Mouse (Mus musculus) Patski (cell line): ENCODE measurements around the gene Rhoh. TPM values are rescaled to one million over a fixed set of nuclear protein-coding genes. Genes with fewer than 3 reads are reported as not detected.

ENCODE experiments used
- ATAC-seq: fragments of 100-300 bp; one replicate; pipeline ENCODE4 v1.8.0; 2021
- CTCF ChIA-PET: fragments of 350-600 bp; sonication (Branson Sonifier 250); formaldehyde crosslinking; loops from one replicate; lab custom pipeline; 2022; ENCODE audit warnings: inconsistent platforms; lab: Charles Lee
- POLR2A ChIA-PET: fragments of 350-600 bp; sonication (Branson Sonifier 250); formaldehyde crosslinking; loops from one replicate; lab custom pipeline; 2022; ENCODE audit warnings: antibody characterized with exemption, inconsistent platforms; lab: Charles Lee
- DNase-seq: peaks from one replicate; pipeline ENCODE4 v3.0.0-alpha.2; 2011; ENCODE audit warnings: low read depth, low spot score
- H3K27me3 ChIP-seq: fragments of 371-371 bp; one replicate; pipeline ENCODE4 v1.5.1; 2021
- CTCF ChIP-seq: fragments of 100-300 bp; IDR thresholded peaks from one replicate; pipeline ENCODE4 v1.5.1; 2021
- in situ Hi-C: fragments of 300-500 bp; cut with MboI; formaldehyde crosslinking; loops from 3 replicates; pipeline ENCODE4 v1.11.1; 2018; ENCODE audit warnings: low pct_unique_long_range_greater_than_20kb, mixed read lengths
- polyA plus RNA-seq: library from polyadenylated mRNA; unstranded; gene quantifications from one replicate; pipeline ENCODE4 v1.2.3, GENCODE M21; 2021

Rhoh gene
- polyA plus RNA-seq, 1 experiment from 2014 or later, result 0.04 TPM

DNA sequence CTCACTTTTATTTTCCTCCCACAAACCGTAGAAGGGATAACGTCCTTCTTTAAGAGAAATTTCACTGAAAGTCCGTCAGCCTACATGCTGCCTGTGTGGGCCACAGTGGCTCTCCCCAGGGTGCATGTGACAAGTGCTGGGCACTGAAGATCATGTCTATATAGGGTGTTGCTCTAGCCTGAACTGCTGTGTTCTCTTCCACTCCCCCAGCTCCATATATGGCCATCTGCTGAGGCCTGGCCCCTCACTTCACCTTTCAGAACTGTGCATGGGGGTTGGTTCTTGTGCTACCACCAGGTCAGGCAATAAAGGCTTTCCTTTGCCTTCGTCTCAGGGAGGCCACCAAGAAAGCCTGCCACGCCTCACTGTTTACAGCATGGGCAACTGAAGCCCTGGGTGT lies 28.0 kb downstream of the Rhoh start:
- CTCF ChIA-PET, result no interaction called here
- H3K27me3 ChIP-seq, result no peaks in the 10 kb centered on the region
- no peak for TF ChIP-seq CTCF
- POLR2A ChIA-PET, result interaction anchor here (0.5 kb wide), 1 partner anchor 26 kb away, joined by 3 read pairs; no protein-coding TSS in a partner anchor
- DNase-seq, result no peak
- ATAC-seq, result no peak
- in situ Hi-C loops, result no loop called here

DNA sequence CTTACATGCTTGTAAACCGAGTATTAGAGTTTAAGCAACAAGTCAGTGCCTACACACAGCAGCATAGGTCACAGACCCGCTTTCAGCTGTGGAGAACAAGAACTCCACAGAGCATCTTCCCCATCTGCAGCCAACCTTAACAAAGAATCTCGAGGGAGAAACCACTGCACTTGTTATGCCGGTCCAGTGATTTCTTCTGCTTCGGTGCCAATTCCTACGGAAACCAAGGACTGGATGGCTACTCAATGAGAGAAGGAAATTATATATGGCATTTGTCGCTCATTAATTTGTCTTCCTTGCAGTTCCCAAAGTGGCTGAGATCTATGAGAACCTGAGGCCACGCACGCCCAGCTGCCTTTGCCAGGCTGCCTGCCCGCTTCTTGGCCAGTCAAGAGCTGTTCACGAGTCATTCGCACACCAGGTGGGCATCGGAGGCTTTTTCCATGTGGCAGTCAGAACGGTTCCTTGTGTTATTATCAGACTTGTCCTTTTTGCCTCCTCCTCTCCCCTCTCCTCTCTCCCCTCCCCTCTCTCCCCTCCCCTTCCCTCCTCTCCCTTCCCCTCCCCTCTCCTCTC lies 30.3 kb downstream of the Rhoh start:
- CTCF ChIA-PET, result no interaction called here
- no peaks in the 10 kb centered on the region for H3K27me3 ChIP-seq
- TF ChIP-seq CTCF, result no peak
- POLR2A ChIA-PET, result no interaction called here
- ATAC-seq, result peak; percentile 44
- in situ Hi-C loops, result no loop called here
- peak; percentile 46 for DNase-seq

DNA sequence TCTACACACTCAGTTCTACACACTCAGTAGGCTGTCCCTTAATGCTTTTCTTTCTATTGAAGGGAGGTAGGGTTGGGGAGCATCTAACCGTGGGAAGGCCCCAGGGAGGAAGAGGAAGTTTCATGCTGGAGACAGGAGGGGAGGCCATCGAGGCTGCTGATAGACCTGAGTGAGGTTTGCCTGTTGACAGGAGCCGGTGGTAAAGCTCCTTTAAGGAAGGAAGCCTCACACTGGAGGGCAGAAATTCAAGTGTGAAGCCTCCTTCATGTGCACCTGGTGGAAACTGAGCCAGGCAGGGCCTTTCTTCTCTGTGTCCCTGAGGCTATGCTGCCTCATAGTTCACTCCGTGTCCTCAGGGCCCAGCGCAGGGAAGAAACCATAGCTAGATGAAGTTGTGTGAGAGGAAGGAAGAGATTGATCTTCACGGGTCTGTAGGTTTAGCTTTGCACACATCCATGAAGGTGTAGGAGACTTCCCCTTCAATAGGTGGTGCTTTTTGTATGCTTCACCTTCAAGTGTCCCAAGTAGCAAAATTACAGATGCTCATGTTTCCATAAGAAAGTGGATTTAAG lies 34.2 kb downstream of the Rhoh start:
- ATAC-seq (no peak), DNase-seq (no peak)
- ChIA-PET POLR2A (no interaction called here), CTCF (no interaction called here)
- H3K27me3 ChIP-seq, result no peaks in the 10 kb centered on the region
- no peak for TF ChIP-seq CTCF
- in situ Hi-C loops, result no loop called here

DNA sequence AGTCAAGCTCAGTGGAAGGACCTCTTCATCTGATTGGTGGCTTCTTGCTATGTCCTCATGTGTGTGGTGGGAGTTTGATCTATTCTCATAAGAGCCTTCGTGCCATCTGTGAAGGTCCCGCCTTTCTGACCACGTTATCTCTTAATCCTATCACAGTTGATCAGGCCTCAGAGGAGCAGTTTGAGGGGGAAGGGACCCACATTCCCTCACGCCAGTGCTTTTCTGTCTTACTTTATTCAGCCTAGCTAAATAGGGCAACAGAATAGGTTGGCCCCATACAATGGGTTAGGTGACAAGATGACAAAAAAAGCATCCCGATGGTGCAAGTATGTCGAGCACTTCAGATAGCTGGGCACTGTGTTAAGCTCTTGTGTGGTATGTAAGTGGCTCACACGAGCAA lies 34.8 kb downstream of the Rhoh start:
- in situ Hi-C loops, result no loop called here
- H3K27me3 ChIP-seq, result no peaks in the 10 kb centered on the region
- ATAC-seq (no peak), DNase-seq (no peak)
- ChIA-PET POLR2A (no interaction called here), CTCF (no interaction called here)
- no peak for TF ChIP-seq CTCF

DNA sequence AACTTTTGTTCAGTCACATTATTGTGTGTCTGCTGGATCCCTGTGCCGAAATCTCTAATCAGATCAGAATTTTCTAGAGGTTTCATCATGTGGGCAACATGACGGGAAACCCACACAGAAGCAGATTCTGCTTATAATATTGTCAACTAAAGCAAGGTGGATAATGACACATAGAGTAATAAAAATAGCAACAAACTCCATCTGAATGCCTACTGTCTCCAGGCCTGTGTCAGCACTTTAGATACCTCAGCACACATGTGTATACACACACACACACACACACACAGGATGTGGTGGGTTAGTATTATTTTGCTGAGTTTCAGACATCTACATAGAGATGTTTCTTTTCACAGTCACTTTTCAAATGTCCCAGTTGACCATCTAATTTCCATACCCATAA lies 36.7 kb downstream of the Rhoh start:
- in situ Hi-C loops, result no loop called here
- TF ChIP-seq CTCF, result no peak
- ATAC-seq (no peak), DNase-seq (no peak)
- POLR2A ChIA-PET, result no interaction called here
- no peaks in the 10 kb centered on the region for H3K27me3 ChIP-seq
- CTCF ChIA-PET, result no interaction called here

DNA sequence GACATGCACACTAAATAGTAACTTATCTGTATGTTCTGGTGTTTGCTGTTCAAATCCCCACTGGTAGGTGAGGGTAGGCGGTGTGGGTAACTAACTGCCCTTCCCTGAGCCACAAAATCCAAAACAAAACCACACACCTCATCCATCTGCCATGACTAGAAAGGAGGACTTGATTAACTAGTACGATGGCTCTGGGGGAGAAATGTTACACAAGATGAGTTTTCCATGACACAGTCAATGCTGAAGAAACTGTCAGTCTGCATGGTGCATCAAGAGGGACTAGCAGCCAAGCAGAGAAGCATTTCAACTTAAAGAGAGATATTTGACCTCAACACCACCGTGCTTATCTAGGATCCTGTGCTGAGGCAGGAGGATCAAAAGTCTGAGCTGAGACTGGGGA lies 37.7 kb downstream of the Rhoh start:
- TF ChIP-seq CTCF, result no peak
- in situ Hi-C loops, result no loop called here
- POLR2A ChIA-PET, result no interaction called here
- no peaks in the 10 kb centered on the region for H3K27me3 ChIP-seq
- DNase-seq, result no peak
- CTCF ChIA-PET, result no interaction called here
- ATAC-seq, result no peak

DNA sequence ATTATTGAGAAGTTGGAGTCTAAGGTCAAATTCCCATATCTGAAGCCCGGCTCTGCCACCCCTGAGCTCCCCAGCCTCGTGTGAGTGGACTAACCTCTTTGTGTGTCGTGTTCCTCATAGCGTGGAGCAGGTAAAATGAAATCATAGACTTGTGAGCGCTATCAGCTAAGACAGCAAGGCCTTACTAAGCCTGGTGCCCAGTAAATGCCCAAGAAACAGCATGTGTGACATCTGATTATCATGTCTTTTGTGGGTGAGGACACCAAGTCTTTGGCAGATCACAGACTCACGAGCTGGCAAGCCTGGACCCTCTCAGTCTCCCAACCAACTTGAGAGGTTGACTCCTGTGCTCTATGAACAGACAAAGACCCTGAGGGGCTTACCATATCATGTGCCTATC lies 39.1 kb downstream of the Rhoh start:
- ATAC-seq (no peak), DNase-seq (no peak)
- ChIA-PET CTCF (no interaction called here), POLR2A (no interaction called here)
- no peaks in the 10 kb centered on the region for H3K27me3 ChIP-seq
- in situ Hi-C loops, result no loop called here
- TF ChIP-seq CTCF, result no peak

DNA sequence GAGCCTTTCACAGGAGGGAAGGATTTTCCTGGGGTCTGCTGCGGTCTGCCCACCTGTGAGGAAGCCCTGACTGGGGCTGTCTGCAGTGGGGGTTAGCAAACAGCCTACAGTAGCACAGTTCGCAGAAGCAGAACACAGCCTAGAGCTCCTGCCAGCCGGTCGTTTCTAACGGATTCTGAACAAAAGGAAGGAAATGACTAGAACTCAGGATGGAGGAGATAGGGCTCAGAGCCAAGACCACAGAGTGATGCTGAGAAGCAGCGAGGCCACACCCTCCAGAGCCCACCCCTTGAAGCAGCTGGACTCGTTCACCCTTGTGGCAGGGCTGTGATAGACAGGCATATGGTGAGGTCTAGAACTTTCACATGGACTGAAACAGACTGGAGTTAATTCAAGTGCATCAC lies 39.9 kb downstream of the Rhoh start:
- TF ChIP-seq CTCF, result no peak
- H3K27me3 ChIP-seq, result no peaks in the 10 kb centered on the region
- DNase-seq (no peak), ATAC-seq (no peak)
- ChIA-PET POLR2A (no interaction called here), CTCF (no interaction called here)
- in situ Hi-C loops, result no loop called here

DNA sequence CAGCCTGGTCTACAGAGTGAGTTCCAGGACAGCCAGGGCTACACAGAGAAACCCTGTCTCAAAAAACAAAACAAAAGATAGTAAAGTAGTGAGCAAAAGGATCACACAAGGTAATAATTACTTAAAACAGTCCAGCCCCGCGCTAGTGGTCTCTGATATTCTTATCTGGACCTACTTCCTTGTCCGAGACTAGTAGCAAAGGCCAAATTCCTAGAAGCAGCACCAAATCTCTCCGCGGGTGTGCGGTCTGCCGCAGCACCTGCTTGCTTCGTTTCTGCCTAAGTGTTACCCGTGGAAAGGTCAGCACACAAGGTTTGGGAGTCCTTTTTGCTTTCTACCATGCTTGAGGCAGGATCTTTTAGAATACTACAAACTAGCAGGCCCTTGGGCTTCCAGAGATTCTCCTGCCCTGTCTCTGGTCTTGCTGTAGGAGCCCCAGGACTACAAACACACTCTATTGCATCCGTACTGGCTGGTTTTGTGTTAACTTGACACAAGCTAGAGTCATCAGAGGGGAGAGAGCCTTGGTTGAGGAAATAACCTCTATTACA lies 40.9 kb downstream of the Rhoh start:
- in situ Hi-C loops, result no loop called here
- no peak for TF ChIP-seq CTCF
- ATAC-seq, result no peak
- ChIA-PET POLR2A (interaction anchor here (1.4 kb wide), 1 partner anchor 9 kb away, joined by 3 read pairs; no protein-coding TSS in a partner anchor), CTCF (no interaction called here)
- DNase-seq, result no peak
- no peaks in the 10 kb centered on the region for H3K27me3 ChIP-seq

DNA sequence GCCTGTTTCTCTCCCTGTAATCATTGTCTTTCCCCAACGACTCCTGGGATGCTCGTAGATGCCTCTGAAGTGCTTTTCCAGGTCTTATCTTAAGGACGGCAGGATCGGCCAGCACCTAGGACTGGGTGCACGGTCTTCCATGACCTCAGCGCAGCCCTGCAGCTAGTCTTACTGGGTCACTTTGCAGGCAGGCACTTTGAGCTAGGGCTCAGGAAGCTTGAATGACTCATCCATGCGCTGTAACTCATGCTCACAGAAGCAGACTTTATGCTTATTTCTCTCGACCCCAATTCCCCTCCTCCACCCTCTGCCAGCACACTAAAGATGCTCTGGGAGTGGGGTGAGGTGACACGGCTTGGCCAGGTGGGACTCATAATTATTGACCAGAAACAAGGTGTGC lies 41.8 kb downstream of the Rhoh start:
- ChIA-PET CTCF (no interaction called here), POLR2A (interaction anchor here (1.4 kb wide), 1 partner anchor 10 kb away, joined by 3 read pairs; no protein-coding TSS in a partner anchor)
- ATAC-seq, result no peak
- TF ChIP-seq CTCF, result no peak
- in situ Hi-C loops, result no loop called here
- no peak for DNase-seq
- H3K27me3 ChIP-seq, result no peaks in the 10 kb centered on the region

DNA sequence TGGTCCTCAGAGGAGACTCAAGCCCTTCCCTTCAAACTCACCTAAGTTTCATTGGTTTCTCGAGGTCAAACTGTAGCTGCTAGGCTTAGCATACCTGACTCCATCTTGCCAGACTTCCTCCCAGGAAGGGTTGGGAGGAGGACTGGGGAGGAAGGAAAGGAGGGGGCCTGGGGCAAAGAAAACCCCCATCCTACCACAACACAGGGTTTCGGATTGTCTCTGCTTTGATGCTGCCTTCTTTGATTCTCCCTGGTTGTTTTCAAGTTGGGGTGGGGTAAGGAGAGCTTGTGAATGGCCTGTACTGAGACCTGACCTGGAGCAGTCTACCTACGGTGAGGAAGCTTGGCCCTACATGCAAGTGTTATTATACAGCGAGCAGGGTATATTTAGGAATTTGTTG lies 43.5 kb downstream of the Rhoh start:
- TF ChIP-seq CTCF, result no peak
- DNase-seq, result no peak
- POLR2A ChIA-PET, result no interaction called here
- ATAC-seq, result no peak
- H3K27me3 ChIP-seq, result no peaks in the 10 kb centered on the region
- in situ Hi-C loops, result no loop called here
- CTCF ChIA-PET, result no interaction called here
